Mouse (Mus musculus) lung, postnatal 0 days (tissue): ENCODE results near the gene Ppdpf. TPM values are rescaled to one million over a fixed set of nuclear protein-coding genes. Genes with fewer than 3 reads are reported as not detected.

Source experiments
- ATAC-seq: fragments of 200-750 bp; cut with Nextera tagmentation; 2 replicates; pipeline ENCODE4 v1.8.0; 2017; ENCODE audit warnings: moderate library complexity
- DNase-seq: peaks from one replicate; pipeline ENCODE4 v3.0.0-alpha.2; 2016; ENCODE audit warnings: low spot score
- H3K27ac ChIP-seq: fragments of 300-500 bp; sonication (generic); 2 replicates; pipeline ENCODE4 v1.5.1; 2014; ENCODE audit warnings: antibody characterized with exemption, mild to moderate bottlenecking, low read length, mixed read lengths
- H3K27me3 ChIP-seq: fragments of 300-500 bp; sonication (generic); replicated peaks from 2 replicates; pipeline ENCODE4 v1.6.1; 2014; ENCODE audit warnings: low read length, mixed read lengths; ENCODE audit not compliant: insufficient read depth
- H3K36me3 ChIP-seq: fragments of 300-500 bp; sonication (generic); 2 replicates; pipeline ENCODE4 v1.6.1; 2014; ENCODE audit warnings: low read length, mixed read lengths; ENCODE audit not compliant: insufficient read depth
- H3K4me1 ChIP-seq: fragments of 300-500 bp; sonication (generic); 2 replicates; pipeline ENCODE4 v1.6.1; 2014; ENCODE audit warnings: antibody characterized with exemption, low read depth, low read length, mixed read lengths; ENCODE audit not compliant: insufficient read depth
- H3K4me2 ChIP-seq: fragments of 300-500 bp; sonication (generic); replicated peaks from 2 replicates; pipeline ENCODE4 v1.6.1; 2014; ENCODE audit warnings: low read depth, mild to moderate bottlenecking, low read length, moderate library complexity, mixed read lengths
- H3K4me3 ChIP-seq: fragments of 300-500 bp; sonication (generic); 2 replicates; pipeline ENCODE4 v1.5.1; 2014; ENCODE audit warnings: low read depth, low read length
- H3K9ac ChIP-seq: fragments of 300-500 bp; sonication (generic); replicated peaks from 2 replicates; pipeline ENCODE4 v1.6.1; 2014; ENCODE audit warnings: low read depth, mild to moderate bottlenecking
- H3K9me3 ChIP-seq: fragments of 300-500 bp; sonication (generic); 2 replicates; pipeline ENCODE4 v1.6.1; 2016; ENCODE audit warnings: low read length, mixed read lengths
- CTCF ChIP-seq: IDR thresholded peaks from 2 replicates; pipeline ENCODE4 v1.5.1; 2016; ENCODE audit warnings: antibody characterized with exemption, mild to moderate bottlenecking
- EP300 ChIP-seq: IDR thresholded peaks from 2 replicates; pipeline ENCODE4 v1.6.1; 2016; ENCODE audit warnings: antibody characterized with exemption, mild to moderate bottlenecking, control low read depth
- WGBS: fragments of 180-500 bp; shearing (Covaris S2); extraction: QIAGEN DNeasy Blood & Tissue Kit; methylation state at CpG from one replicate; pipeline ENCODE4 v1.1.7; 2014; 5-methylcytosine and 5-hydroxymethylcytosine counted together
- polyA plus RNA-seq: library from polyadenylated mRNA; unstranded; fragments of >200 nt; fragmentation: Nextera tagmentation; extraction: Ambion mirVana; gene quantifications from 2 replicates; pipeline ENCODE4 v1.2.1, GENCODE M21; 2015

Gene Ppdpf
- polyA plus RNA-seq, 1 experiment from 2014 or later = 261 TPM

DNA sequence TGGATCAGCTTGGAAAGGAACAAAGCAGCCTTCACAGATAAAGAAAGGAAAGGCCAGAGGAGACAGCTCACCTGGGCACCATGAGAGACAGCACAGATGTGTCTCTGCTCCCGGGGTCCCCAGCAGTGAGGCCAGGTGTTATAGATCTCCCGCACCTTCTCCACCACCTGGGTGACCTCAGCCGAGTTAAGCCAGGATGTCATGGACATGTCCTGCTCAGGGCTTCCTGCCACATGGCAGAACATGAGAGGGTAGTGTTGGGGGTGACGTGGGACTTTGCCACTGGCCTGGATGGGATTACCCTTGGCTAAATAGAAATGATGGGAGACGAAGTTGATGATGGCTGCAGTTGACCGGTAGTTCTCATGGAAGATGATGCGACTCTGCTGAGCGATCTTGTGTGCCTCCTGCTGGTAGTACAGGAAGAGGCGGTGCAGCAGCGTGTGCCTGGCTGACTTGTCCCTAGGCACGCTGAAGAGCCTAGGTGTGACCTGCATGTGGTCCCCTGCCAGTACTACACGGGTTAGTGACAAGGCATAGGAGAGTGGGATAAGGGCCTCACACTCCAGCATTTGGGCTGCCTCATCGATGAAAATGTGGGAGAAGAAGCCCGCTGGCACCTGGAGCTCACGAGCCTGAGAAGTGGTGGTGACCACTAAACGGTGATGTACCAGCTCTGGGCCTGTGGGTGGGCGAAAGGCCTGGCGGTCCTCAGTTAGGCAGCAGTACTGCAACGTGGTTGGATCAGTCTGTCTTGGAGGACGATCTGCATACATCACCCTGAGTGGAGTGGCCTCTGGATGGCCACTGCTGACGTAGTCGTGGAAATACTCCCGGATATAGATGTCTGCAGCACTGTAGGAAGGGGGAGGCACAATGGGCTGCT, 48.9 kb downstream of the Ppdpf start:
- Histone ChIP-seq H3K4me3 (no peak overlapping the region), H3K9ac (no peak overlapping the region), H3K9me3 (no peaks in the 10 kb centered on the region), H3K4me2 (no peak overlapping the region), H3K27me3 (no peaks in the 10 kb centered on the region), H3K36me3 (peaks cover 56% of the 10 kb centered on the region), H3K4me1 (0 out of 2 replicates have a peak, but pooled peaks cover 3% of the 10 kb centered on the region), H3K27ac (no peak overlapping the region)
- ATAC-seq (no peak), DNase-seq (no peak)
- TF ChIP-seq EP300 = no peak
- peak; percentile 64 for TF ChIP-seq CTCF
- 75% methylated on average over 23 of the region's 23 CpGs for WGBS

DNA sequence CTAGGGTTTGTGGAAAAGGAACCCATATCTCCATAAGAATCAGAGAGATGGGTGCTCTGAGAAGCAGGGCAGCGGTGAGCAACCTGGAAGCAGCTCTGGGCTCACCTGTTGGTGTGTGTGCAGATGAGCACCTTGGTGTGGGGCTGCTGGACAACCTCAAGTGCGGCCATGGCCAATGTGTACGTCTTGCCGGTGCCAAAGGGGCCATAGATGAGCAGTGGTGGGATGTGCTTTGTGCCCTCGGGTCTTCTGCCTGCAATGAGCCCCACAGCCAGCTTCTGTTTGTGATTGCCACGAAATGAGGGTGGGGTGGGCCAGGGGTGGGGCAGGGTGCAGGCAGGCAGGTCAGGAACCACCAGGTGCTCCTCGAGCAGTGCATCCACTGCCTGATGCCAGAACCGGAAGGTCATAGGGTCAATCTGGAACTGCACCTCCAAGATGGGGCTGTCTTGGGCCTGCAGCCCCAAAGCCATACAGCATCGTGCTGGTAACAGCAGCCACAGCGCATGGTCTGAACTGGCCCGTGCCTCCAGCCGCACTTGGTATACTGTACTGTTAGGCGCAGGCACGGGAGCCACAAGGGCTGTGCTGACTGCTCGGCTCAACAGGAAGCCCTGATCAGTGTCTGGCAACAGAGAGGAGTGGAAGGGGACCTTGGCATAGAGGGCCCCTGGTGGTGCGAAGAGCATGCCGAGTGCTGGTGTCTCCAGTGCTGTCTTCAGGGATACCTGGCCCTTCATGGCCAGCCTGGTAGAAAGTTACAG, 50.4 kb downstream of the Ppdpf start:
- Histone ChIP-seq H3K9ac (no peak overlapping the region), H3K36me3 (peaks cover 47% of the 10 kb centered on the region), H3K27ac (no peak overlapping the region), H3K4me1 (peaks cover 10% of the 10 kb centered on the region; the same call in 1 of the 2 replicates), H3K4me2 (no peak overlapping the region), H3K9me3 (no peaks in the 10 kb centered on the region), H3K4me3 (no peak overlapping the region), H3K27me3 (no peaks in the 10 kb centered on the region)
- DNase-seq (no peak), ATAC-seq (no peak)
- no peak for TF ChIP-seq EP300
- no peak for TF ChIP-seq CTCF
- WGBS = 86% methylated on average over 17 of the region's 17 CpGs

DNA sequence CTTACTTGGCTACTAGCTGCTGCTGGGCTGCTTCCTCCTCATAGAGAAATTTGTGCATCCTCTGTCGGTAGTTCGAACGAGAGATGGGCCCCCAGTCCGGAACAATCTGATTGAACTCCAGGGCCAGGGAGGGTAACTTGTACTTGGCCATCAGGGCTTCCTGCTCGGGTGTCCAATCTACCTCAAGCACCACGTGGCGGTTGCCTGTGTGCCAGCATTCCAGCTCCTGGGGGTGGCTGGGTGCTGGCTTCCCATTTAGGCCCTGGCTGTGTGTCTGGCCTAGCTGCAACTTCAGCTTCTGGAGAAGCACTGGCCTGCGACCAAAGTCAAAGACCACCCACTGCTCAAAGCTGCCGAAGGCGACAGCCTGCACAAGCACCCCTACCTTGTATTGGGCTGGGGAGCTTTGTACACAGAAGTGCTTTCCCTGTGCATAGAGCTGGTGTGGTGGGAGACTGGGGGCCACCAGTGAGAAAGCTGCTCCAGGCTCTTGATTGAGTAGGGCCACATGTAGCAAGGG, 51.1 kb downstream of the Ppdpf start:
- DNase-seq = no peak
- H3K9me3 ChIP-seq = no peaks in the 10 kb centered on the region
- H3K4me3 ChIP-seq = no peak overlapping the region
- H3K4me2 ChIP-seq = no peak overlapping the region
- no peak overlapping the region for H3K27ac ChIP-seq
- H3K9ac ChIP-seq = no peak overlapping the region
- peaks cover 12% of the 10 kb centered on the region; the same call in 1 of the 2 replicates for H3K4me1 ChIP-seq
- H3K36me3 ChIP-seq = peaks cover 40% of the 10 kb centered on the region; the same call in 1 of the 2 replicates
- no peak for TF ChIP-seq CTCF
- TF ChIP-seq EP300 = no peak
- ATAC-seq = no peak
- 81% methylated on average over 10 of the region's 10 CpGs for WGBS
- no peaks in the 10 kb centered on the region for H3K27me3 ChIP-seq

Other genes starting within 250 kb of the Ppdpf start
- 110 and 113 TPM in 2 replicates for gene Nkain4, start 232.5 kb upstream of the Ppdpf start, polyA plus RNA-seq
- gene Arfgap1, start 220.0 kb upstream of the Ppdpf start, polyA plus RNA-seq = 50.5 and 52.9 TPM in 2 replicates
- 0.20 and 0.30 TPM in 2 replicates for gene Col20a1, start 200.7 kb upstream of the Ppdpf start, polyA plus RNA-seq
- 0.04 and 0.15 TPM in 2 replicates for gene Chrna4, start 143.7 kb upstream of the Ppdpf start, polyA plus RNA-seq
- gene Kcnq2, start 51.9 kb upstream of the Ppdpf start, polyA plus RNA-seq = 0.04 TPM in 1 of 2 replicates, not detected in the other
- gene Eef1a2, start 30.2 kb upstream of the Ppdpf start, polyA plus RNA-seq = 0.14 and 0.20 TPM in 2 replicates
- 0.23 and 0.25 TPM in 2 replicates for gene Ptk6, start 15.5 kb downstream of the Ppdpf start, polyA plus RNA-seq
- 2.5 and 2.6 TPM in 2 replicates for gene Srms, start 25.9 kb downstream of the Ppdpf start, polyA plus RNA-seq
- gene Fndc11, start 32.8 kb downstream of the Ppdpf start, polyA plus RNA-seq = 0.86 and 0.91 TPM in 2 replicates
- gene Helz2, start 54.8 kb downstream of the Ppdpf start, polyA plus RNA-seq = 3.1 and 3.5 TPM in 2 replicates
- gene Gmeb2, start 100.8 kb downstream of the Ppdpf start, polyA plus RNA-seq = 7.6 and 7.8 TPM in 2 replicates
- gene Stmn3, start 127.3 kb downstream of the Ppdpf start, polyA plus RNA-seq = 0.51 and 0.95 TPM in 2 replicates
- gene Rtel1, start 132.5 kb downstream of the Ppdpf start, polyA plus RNA-seq = 8.0 and 10.4 TPM in 2 replicates
- gene Zgpat, start 177.7 kb downstream of the Ppdpf start, polyA plus RNA-seq = 22.9 and 26.8 TPM in 2 replicates
- 46.5 and 46.6 TPM in 2 replicates for gene Arfrp1, start 178.2 kb downstream of the Ppdpf start, polyA plus RNA-seq
- gene Lime1, start 192.8 kb downstream of the Ppdpf start, polyA plus RNA-seq = 12.2 and 13.5 TPM in 2 replicates